Mouse (Mus musculus): Measurements from ENCODE around the gene Cenpe. TPM values are rescaled to one million over a fixed set of nuclear protein-coding genes. Genes with fewer than 3 reads are reported as not detected.

Cenpe gene
- polyA plus RNA-seq, 1 experiment = 9.0 TPM

GRCm38 (mm10) chr3:135288138-135288750 lies 75.9 kb downstream of the Cenpe start:
- H3K27ac ChIP-seq (ENCODE audit: control insufficient read depth, insufficient read depth, low read length) = no peak overlapping the region
- TF ChIP-seq POLR2A (IDR thresholded peaks at IDR 0.05; ENCODE audit: control insufficient read depth, extremely low read depth, insufficient read depth, low read length, poor library complexity) (no peak), CTCF (IDR thresholded peaks at IDR 0.05; ENCODE audit: borderline replicate concordance, control insufficient read depth, extremely low read depth, insufficient read depth, low read length, poor library complexity) (no peak)
- DNase-seq = no peak
- no peaks in the 10 kb centered on the region for H3K4me1 ChIP-seq (replicated peaks; ENCODE audit: control insufficient read depth, insufficient read depth, low read length)
- WGBS = 94% methylated on average over 8 of the region's 8 CpGs
- no peaks in the 10 kb centered on the region for H3K36me3 ChIP-seq (ENCODE audit: control insufficient read depth, insufficient read depth, low read length)
- H3K4me3 ChIP-seq (ENCODE audit: control insufficient read depth, insufficient read depth, low read length) = no peak overlapping the region
- H3K27me3 ChIP-seq (ENCODE audit: control insufficient read depth, insufficient read depth, low read length) = no peaks in the 10 kb centered on the region

- no peaks in the 10 kb centered on the region for H3K4me1 ChIP-seq (replicated peaks; ENCODE audit: control insufficient read depth, insufficient read depth, low read length)
- DNase-seq = no peak
- no peaks in the 10 kb centered on the region for H3K36me3 ChIP-seq (ENCODE audit: control insufficient read depth, insufficient read depth, low read length)
- no peak overlapping the region for H3K4me3 ChIP-seq (ENCODE audit: control insufficient read depth, insufficient read depth, low read length)
- 98% methylated on average over 1 of the region's 1 CpGs for WGBS
- H3K27ac ChIP-seq (ENCODE audit: control insufficient read depth, insufficient read depth, low read length) = no peak overlapping the region
- TF ChIP-seq POLR2A (IDR thresholded peaks at IDR 0.05; ENCODE audit: control insufficient read depth, extremely low read depth, insufficient read depth, low read length, poor library complexity) (no peak), CTCF (IDR thresholded peaks at IDR 0.05; ENCODE audit: borderline replicate concordance, control insufficient read depth, extremely low read depth, insufficient read depth, low read length, poor library complexity) (no peak)
- H3K27me3 ChIP-seq (ENCODE audit: control insufficient read depth, insufficient read depth, low read length) = no peaks in the 10 kb centered on the region
Observed at GRCm38 (mm10) chr3:135289148-135289547, 76.8 kb downstream of the Cenpe start.

GRCm38 (mm10) chr3:135290249-135290894 lies 78.0 kb downstream of the Cenpe start:
- TF ChIP-seq POLR2A (IDR thresholded peaks at IDR 0.05; ENCODE audit: control insufficient read depth, extremely low read depth, insufficient read depth, low read length, poor library complexity) (no peak), CTCF (IDR thresholded peaks at IDR 0.05; ENCODE audit: borderline replicate concordance, control insufficient read depth, extremely low read depth, insufficient read depth, low read length, poor library complexity) (no peak)
- Histone ChIP-seq H3K27me3 (ENCODE audit: control insufficient read depth, insufficient read depth, low read length) (no peaks in the 10 kb centered on the region), H3K4me1 (replicated peaks; ENCODE audit: control insufficient read depth, insufficient read depth, low read length) (no peaks in the 10 kb centered on the region; the same call in 1 of the 2 replicates), H3K4me3 (ENCODE audit: control insufficient read depth, insufficient read depth, low read length) (no peak overlapping the region), H3K27ac (ENCODE audit: control insufficient read depth, insufficient read depth, low read length) (no peak overlapping the region), H3K36me3 (ENCODE audit: control insufficient read depth, insufficient read depth, low read length) (no peaks in the 10 kb centered on the region)
- DNase-seq = peak; percentile 63
- WGBS = 94% methylated on average over 7 of the region's 7 CpGs

GRCm38 (mm10) chr3:135293703-135294102 lies 81.4 kb downstream of the Cenpe start:
- WGBS = 86% methylated on average over 7 of the region's 7 CpGs
- Histone ChIP-seq H3K36me3 (ENCODE audit: control insufficient read depth, insufficient read depth, low read length) (no peaks in the 10 kb centered on the region), H3K27ac (ENCODE audit: control insufficient read depth, insufficient read depth, low read length) (no peak overlapping the region), H3K4me3 (ENCODE audit: control insufficient read depth, insufficient read depth, low read length) (no peak overlapping the region), H3K27me3 (ENCODE audit: control insufficient read depth, insufficient read depth, low read length) (no peaks in the 10 kb centered on the region), H3K4me1 (replicated peaks; ENCODE audit: control insufficient read depth, insufficient read depth, low read length) (no peaks in the 10 kb centered on the region; the same call in 1 of the 2 replicates)
- no peak for TF ChIP-seq POLR2A (IDR thresholded peaks at IDR 0.05; ENCODE audit: control insufficient read depth, extremely low read depth, insufficient read depth, low read length, poor library complexity)
- no peak for TF ChIP-seq CTCF (IDR thresholded peaks at IDR 0.05; ENCODE audit: borderline replicate concordance, control insufficient read depth, extremely low read depth, insufficient read depth, low read length, poor library complexity)
- DNase-seq = no peak

- DNase-seq = no peak
- WGBS = 96% methylated on average over 1 of the region's 1 CpGs
Observed at GRCm38 (mm10) chr3:135295559-135295958, 83.2 kb downstream of the Cenpe start.

GRCm38 (mm10) chr3:135298560-135298959 lies 86.2 kb downstream of the Cenpe start:
- no peak for TF ChIP-seq POLR2A (IDR thresholded peaks at IDR 0.05; ENCODE audit: control insufficient read depth, extremely low read depth, insufficient read depth, low read length, poor library complexity)
- no peak for TF ChIP-seq CTCF (IDR thresholded peaks at IDR 0.05; ENCODE audit: borderline replicate concordance, control insufficient read depth, extremely low read depth, insufficient read depth, low read length, poor library complexity)
- WGBS = 88% methylated on average over 3 of the region's 3 CpGs
- no peak for DNase-seq
- no peaks in the 10 kb centered on the region for H3K27me3 ChIP-seq (ENCODE audit: control insufficient read depth, insufficient read depth, low read length)
- no peak overlapping the region for H3K27ac ChIP-seq (ENCODE audit: control insufficient read depth, insufficient read depth, low read length)
- no peak overlapping the region for H3K4me3 ChIP-seq (ENCODE audit: control insufficient read depth, insufficient read depth, low read length)
- no peaks in the 10 kb centered on the region; the same call in 1 of the 2 replicates for H3K4me1 ChIP-seq (replicated peaks; ENCODE audit: control insufficient read depth, insufficient read depth, low read length)
- no peaks in the 10 kb centered on the region for H3K36me3 ChIP-seq (ENCODE audit: control insufficient read depth, insufficient read depth, low read length)

More at GRCm38 (mm10) chr3:135295559-135295958, 83.2 kb downstream of the Cenpe start:
- TF ChIP-seq POLR2A (IDR thresholded peaks at IDR 0.05; ENCODE audit: control insufficient read depth, extremely low read depth, insufficient read depth, low read length, poor library complexity) = no peak
- TF ChIP-seq CTCF (IDR thresholded peaks at IDR 0.05; ENCODE audit: borderline replicate concordance, control insufficient read depth, extremely low read depth, insufficient read depth, low read length, poor library complexity) = no peak
- H3K36me3 ChIP-seq (ENCODE audit: control insufficient read depth, insufficient read depth, low read length) = no peaks in the 10 kb centered on the region
- no peaks in the 10 kb centered on the region for H3K27me3 ChIP-seq (ENCODE audit: control insufficient read depth, insufficient read depth, low read length)
- H3K4me1 ChIP-seq (replicated peaks; ENCODE audit: control insufficient read depth, insufficient read depth, low read length) = no peaks in the 10 kb centered on the region; the same call in 1 of the 2 replicates
- H3K27ac ChIP-seq (ENCODE audit: control insufficient read depth, insufficient read depth, low read length) = no peak overlapping the region
- H3K4me3 ChIP-seq (ENCODE audit: control insufficient read depth, insufficient read depth, low read length) = no peak overlapping the region

Measured in thymus, adult 2 months (tissue).